Mouse (Mus musculus) central nervous system, embryonic 14 days (tissue): Measurements from ENCODE around the gene Klrc1. TPM values are rescaled to one million over a fixed set of nuclear protein-coding genes. Genes with fewer than 3 reads are reported as not detected.

Source experiments
- polyA plus RNA-seq: library from polyadenylated mRNA; depleted of rRNA; stranded (reverse); fragments of >200 nt; gene quantifications from 2 replicates; pipeline ENCODE4 v1.2.3, GENCODE M21; 2012; rRNA removed

Gene Klrc1
- polyA plus RNA-seq = not detected in 2 replicates

DNA sequence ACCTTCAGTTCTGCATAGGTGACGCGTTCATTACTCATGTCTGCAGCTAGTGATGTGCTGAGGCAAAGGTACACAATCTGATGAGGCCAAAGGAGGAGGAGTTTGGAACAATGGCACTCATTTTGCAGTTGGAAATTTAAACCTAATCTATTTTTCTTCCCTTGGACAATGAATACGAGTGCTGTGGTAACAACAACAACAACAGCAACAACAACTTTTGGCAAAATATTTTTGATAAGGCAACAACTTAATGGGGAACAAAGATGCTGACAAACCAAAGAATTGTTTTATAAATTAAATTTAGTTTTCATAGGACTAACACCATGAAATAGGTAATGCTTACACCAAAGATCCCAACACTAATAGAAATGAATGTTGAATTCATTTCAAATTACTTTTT lies at the start of gene Klrc1:
Gene Klrc1, minus strand, starts transcription at position 101 of the 400 bp plus-strand sequence.

DNA sequence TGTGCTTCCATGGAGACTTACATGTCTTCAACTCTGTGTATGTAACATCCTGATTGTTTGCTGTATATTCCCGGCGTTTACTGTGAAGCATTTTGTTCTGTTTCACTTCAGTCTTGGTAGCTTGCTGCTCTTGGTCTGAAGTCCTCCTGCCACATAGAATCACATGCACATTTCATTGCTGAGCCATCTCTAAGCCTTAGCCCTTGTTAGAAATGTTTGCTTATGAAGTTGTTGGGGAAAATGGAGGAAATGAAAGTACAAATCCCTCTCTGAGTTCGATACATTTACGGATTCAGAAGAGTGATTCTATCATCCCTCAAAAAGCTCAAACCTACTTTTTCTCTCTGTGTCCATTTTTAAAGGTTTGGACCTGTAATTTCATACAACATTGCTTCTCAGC lies 38.3 kb upstream of the Klrc1 start, which contains the start of gene Klri1:
Gene Klri1, minus strand, starts transcription at position 101 of the 400 bp plus-strand sequence.

DNA sequence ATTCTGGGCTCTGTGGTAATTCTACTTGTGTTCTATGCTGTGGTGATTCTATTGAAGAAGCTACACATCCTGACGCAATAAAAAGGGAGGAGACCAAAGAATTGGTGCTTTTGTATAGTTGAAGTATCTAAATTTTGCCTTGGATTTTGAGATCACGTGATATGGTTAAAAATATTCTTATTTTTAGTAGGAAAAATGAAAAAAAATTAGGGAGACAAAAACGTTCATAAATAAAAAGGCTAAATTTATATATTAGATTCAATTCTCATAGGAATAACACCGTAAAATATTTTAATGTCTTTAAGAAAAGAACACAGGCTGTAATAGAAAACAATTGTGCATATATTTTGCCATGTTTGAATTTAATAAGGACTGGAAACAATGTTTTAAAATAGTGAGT lies 18.2 kb downstream of the Klrc1 start, which contains the start of gene Klrc2:
Gene Klrc2, minus strand, starts transcription at position 101 of the 400 bp plus-strand sequence.

DNA sequence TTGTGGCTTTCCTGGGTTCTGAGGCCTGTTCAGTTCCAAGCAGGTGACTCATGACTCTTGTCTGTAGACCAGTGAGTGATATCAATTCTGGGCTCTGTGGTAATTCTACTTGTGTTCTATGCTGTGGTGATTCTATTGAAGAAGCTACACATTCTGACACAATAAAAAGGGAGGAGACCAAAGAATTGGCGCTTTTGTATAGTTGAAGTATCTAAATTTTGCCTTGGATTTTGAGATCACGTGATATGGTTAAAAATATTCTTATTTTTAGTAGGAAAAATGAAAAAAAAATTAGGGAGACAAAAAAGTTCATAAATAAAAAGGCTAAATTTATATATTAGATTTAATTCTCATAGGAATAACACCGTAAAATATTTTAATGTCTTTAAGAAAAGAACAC lies 35.5 kb downstream of the Klrc1 start, which contains the start of gene Klrc3:
Gene Klrc3, minus strand, starts transcription at position 101 of the 400 bp plus-strand sequence.

DNA sequence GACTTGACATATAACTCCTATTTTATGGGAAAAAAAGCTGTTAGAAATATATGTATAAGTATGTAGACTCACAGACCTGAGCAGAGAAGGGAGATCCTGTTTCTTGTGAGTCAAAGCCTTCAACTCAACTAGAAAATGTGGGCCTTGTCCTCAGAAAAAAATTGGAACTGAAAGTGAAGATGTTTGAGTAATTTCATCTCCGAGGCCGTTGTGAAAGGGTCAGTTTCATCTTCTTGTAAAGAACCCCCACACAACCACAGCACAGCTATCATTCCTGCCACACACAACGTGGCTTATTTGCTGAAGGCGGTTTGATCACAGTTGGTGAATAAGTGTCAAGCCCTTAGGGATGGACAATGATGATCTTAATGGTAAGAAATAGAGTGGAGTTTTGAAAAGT lies 55.0 kb downstream of the Klrc1 start, which contains the start of gene Klrk1:
Gene Klrk1, minus strand, starts transcription at position 130 of the 400 bp plus-strand sequence.

Other genes starting within 250 kb of the Klrc1 start
- gene Clec1a, start 227.0 kb downstream of the Klrc1 start, polyA plus RNA-seq = 0.70 and 0.99 TPM in 2 replicates
- 0.05 and 0.06 TPM in 2 replicates for gene Olr1, start 171.8 kb downstream of the Klrc1 start, polyA plus RNA-seq
- gene Tmem52b, start 166.4 kb downstream of the Klrc1 start, polyA plus RNA-seq = 0.03 TPM in 1 of 2 replicates, not detected in the other
- gene Gabarapl1, start 145.8 kb downstream of the Klrc1 start, polyA plus RNA-seq = 147 and 162 TPM in 2 replicates
- gene Klre1, start 101.1 kb downstream of the Klrc1 start, polyA plus RNA-seq = 0.06 and 0.15 TPM in 2 replicates
- 0.23 TPM in 1 of 2 replicates, not detected in the other for gene Klrd1, start 87.2 kb downstream of the Klrc1 start, polyA plus RNA-seq
- gene Klrk1, start 55.1 kb downstream of the Klrc1 start, polyA plus RNA-seq = 0.15 and 0.29 TPM in 2 replicates
- gene Klrc3, start 35.6 kb downstream of the Klrc1 start, polyA plus RNA-seq = not detected in 2 replicates
- gene Klrc2, start 18.3 kb downstream of the Klrc1 start, polyA plus RNA-seq = not detected in 2 replicates
- 0.06 TPM in 1 of 2 replicates, not detected in the other for gene Klri1, start 38.2 kb upstream of the Klrc1 start, polyA plus RNA-seq
- 0.01 TPM in 1 of 2 replicates, not detected in the other for gene Klri2, start 61.5 kb upstream of the Klrc1 start, polyA plus RNA-seq
- gene Gm156, start 105.3 kb upstream of the Klrc1 start, polyA plus RNA-seq = not detected in 2 replicates
- not detected in 2 replicates for gene Gm17631, start 183.7 kb upstream of the Klrc1 start, polyA plus RNA-seq
- gene Klra17, start 197.7 kb upstream of the Klrc1 start, polyA plus RNA-seq = not detected in 2 replicates
- gene Klra5, start 238.7 kb upstream of the Klrc1 start, polyA plus RNA-seq = not detected in 2 replicates